Mouse (Mus musculus): ENCODE measurements around the gene Timd4. TPM values are rescaled to one million over a fixed set of nuclear protein-coding genes. Genes with fewer than 3 reads are reported as not detected.
A peak's percentile ranks its signal among the peaks of the same experiment; 100 is the strongest.

The Timd4 gene
- polyA plus RNA-seq (2011; ENCODE audit: insufficient read length, low read depth, missing spikeins): not detected in 2 replicates

GRCm38 (mm10) chr11:46810511-46810910 lies at the start of gene Timd4:
Gene Timd4, plus strand, starts transcription at chr11:46810800.
- TF ChIP-seq POLR2A (IDR thresholded peaks at IDR 0.05; ENCODE audit: low read depth, low read length) (no peak), CTCF (IDR thresholded peaks at IDR 0.05; ENCODE audit: borderline replicate concordance, insufficient read depth, low read length) (no peak)
- H3K4me1 ChIP-seq (ENCODE audit: control insufficient read depth, insufficient read depth, low read length): no peaks in the 10 kb centered on the region
- H3K27ac ChIP-seq (ENCODE audit: insufficient read depth, low read length): no peak within 1 kb of the TSS
- H3K4me3 ChIP-seq (ENCODE audit: insufficient read depth, low read length): no peak within 1 kb of the TSS

- TF ChIP-seq POLR2A (IDR thresholded peaks at IDR 0.05; ENCODE audit: low read depth, low read length) (no peak), CTCF (IDR thresholded peaks at IDR 0.05; ENCODE audit: borderline replicate concordance, insufficient read depth, low read length) (no peak)
- Histone ChIP-seq H3K4me1 (ENCODE audit: control insufficient read depth, insufficient read depth, low read length) (no peaks in the 10 kb centered on the region), H3K27ac (ENCODE audit: insufficient read depth, low read length) (no peak overlapping the region)
Observed at GRCm38 (mm10) chr11:46776879-46777278, 33.7 kb upstream of the Timd4 start.

GRCm38 (mm10) chr11:46779811-46780210 lies 30.8 kb upstream of the Timd4 start:
- H3K4me1 ChIP-seq (ENCODE audit: control insufficient read depth, insufficient read depth, low read length): no peaks in the 10 kb centered on the region
- no peak for TF ChIP-seq CTCF (IDR thresholded peaks at IDR 0.05; ENCODE audit: borderline replicate concordance, insufficient read depth, low read length)
- no peak for TF ChIP-seq POLR2A (IDR thresholded peaks at IDR 0.05; ENCODE audit: low read depth, low read length)
- H3K4me3 ChIP-seq (ENCODE audit: insufficient read depth, low read length): no peak overlapping the region
- no peak overlapping the region for H3K27ac ChIP-seq (ENCODE audit: insufficient read depth, low read length)

More at GRCm38 (mm10) chr11:46776879-46777278, 33.7 kb upstream of the Timd4 start:
- no peak overlapping the region for H3K4me3 ChIP-seq (ENCODE audit: insufficient read depth, low read length)

GRCm38 (mm10) chr11:46804440-46804839 lies 6.2 kb upstream of the Timd4 start:
- Histone ChIP-seq H3K4me3 (ENCODE audit: insufficient read depth, low read length) (no peak overlapping the region), H3K4me1 (ENCODE audit: control insufficient read depth, insufficient read depth, low read length) (no peaks in the 10 kb centered on the region), H3K27ac (ENCODE audit: insufficient read depth, low read length) (0 out of 2 replicates have a peak overlapping the region, but pooled peaks have one; percentile 40)
- TF ChIP-seq CTCF (IDR thresholded peaks at IDR 0.05; ENCODE audit: borderline replicate concordance, insufficient read depth, low read length) (no peak), POLR2A (IDR thresholded peaks at IDR 0.05; ENCODE audit: low read depth, low read length) (no peak)

- TF ChIP-seq CTCF (IDR thresholded peaks at IDR 0.05; ENCODE audit: borderline replicate concordance, insufficient read depth, low read length) (no peak), POLR2A (IDR thresholded peaks at IDR 0.05; ENCODE audit: low read depth, low read length) (no peak)
- Histone ChIP-seq H3K27ac (ENCODE audit: insufficient read depth, low read length) (no peak overlapping the region), H3K4me1 (ENCODE audit: control insufficient read depth, insufficient read depth, low read length) (no peaks in the 10 kb centered on the region), H3K4me3 (ENCODE audit: insufficient read depth, low read length) (no peak overlapping the region)
Observed at GRCm38 (mm10) chr11:46817692-46818091, 7.1 kb downstream of the Timd4 start.

GRCm38 (mm10) chr11:46819930-46820329 lies 9.3 kb downstream of the Timd4 start:
- H3K27ac ChIP-seq (ENCODE audit: insufficient read depth, low read length): no peak overlapping the region
- H3K4me3 ChIP-seq (ENCODE audit: insufficient read depth, low read length): no peak overlapping the region
- TF ChIP-seq CTCF (IDR thresholded peaks at IDR 0.05; ENCODE audit: borderline replicate concordance, insufficient read depth, low read length) (no peak), POLR2A (IDR thresholded peaks at IDR 0.05; ENCODE audit: low read depth, low read length) (no peak)
- no peaks in the 10 kb centered on the region for H3K4me1 ChIP-seq (ENCODE audit: control insufficient read depth, insufficient read depth, low read length)

GRCm38 (mm10) chr11:46830348-46830747 lies 19.7 kb downstream of the Timd4 start:
- no peak overlapping the region for H3K4me3 ChIP-seq (ENCODE audit: insufficient read depth, low read length)
- TF ChIP-seq CTCF (IDR thresholded peaks at IDR 0.05; ENCODE audit: borderline replicate concordance, insufficient read depth, low read length) (no peak), POLR2A (IDR thresholded peaks at IDR 0.05; ENCODE audit: low read depth, low read length) (no peak)
- H3K4me1 ChIP-seq (ENCODE audit: control insufficient read depth, insufficient read depth, low read length): no peaks in the 10 kb centered on the region
- H3K27ac ChIP-seq (ENCODE audit: insufficient read depth, low read length): no peak overlapping the region

GRCm38 (mm10) chr11:46835080-46835479 lies 24.5 kb downstream of the Timd4 start:
- H3K4me3 ChIP-seq (ENCODE audit: insufficient read depth, low read length): no peak overlapping the region
- no peak overlapping the region for H3K27ac ChIP-seq (ENCODE audit: insufficient read depth, low read length)
- H3K4me1 ChIP-seq (ENCODE audit: control insufficient read depth, insufficient read depth, low read length): no peaks in the 10 kb centered on the region
- no peak for TF ChIP-seq CTCF (IDR thresholded peaks at IDR 0.05; ENCODE audit: borderline replicate concordance, insufficient read depth, low read length)
- no peak for TF ChIP-seq POLR2A (IDR thresholded peaks at IDR 0.05; ENCODE audit: low read depth, low read length)

- TF ChIP-seq CTCF (IDR thresholded peaks at IDR 0.05; ENCODE audit: borderline replicate concordance, insufficient read depth, low read length): no peak
- no peak for TF ChIP-seq POLR2A (IDR thresholded peaks at IDR 0.05; ENCODE audit: low read depth, low read length)
- Histone ChIP-seq H3K4me3 (ENCODE audit: insufficient read depth, low read length) (no peak overlapping the region), H3K4me1 (ENCODE audit: control insufficient read depth, insufficient read depth, low read length) (no peaks in the 10 kb centered on the region), H3K27ac (ENCODE audit: insufficient read depth, low read length) (no peak overlapping the region)
Observed at GRCm38 (mm10) chr11:46842015-46842726, 31.6 kb downstream of the Timd4 start.

- Histone ChIP-seq H3K4me1 (ENCODE audit: control insufficient read depth, insufficient read depth, low read length) (no peaks in the 10 kb centered on the region), H3K4me3 (ENCODE audit: insufficient read depth, low read length) (no peak overlapping the region), H3K27ac (ENCODE audit: insufficient read depth, low read length) (no peak overlapping the region)
- TF ChIP-seq CTCF (IDR thresholded peaks at IDR 0.05; ENCODE audit: borderline replicate concordance, insufficient read depth, low read length): no peak
- no peak for TF ChIP-seq POLR2A (IDR thresholded peaks at IDR 0.05; ENCODE audit: low read depth, low read length)
Observed at GRCm38 (mm10) chr11:46846661-46847060, 36.1 kb downstream of the Timd4 start.
